Mouse (Mus musculus) cerebellum, adult 11 months (tissue): ENCODE results near the gene Stpg4.
A peak's percentile ranks its signal among the peaks of the same experiment; 100 is the strongest.

Source experiments
- DNase-seq: peaks from one replicate; pipeline ENCODE4 v3.0.0; 2022

Stpg4 gene

DNA sequence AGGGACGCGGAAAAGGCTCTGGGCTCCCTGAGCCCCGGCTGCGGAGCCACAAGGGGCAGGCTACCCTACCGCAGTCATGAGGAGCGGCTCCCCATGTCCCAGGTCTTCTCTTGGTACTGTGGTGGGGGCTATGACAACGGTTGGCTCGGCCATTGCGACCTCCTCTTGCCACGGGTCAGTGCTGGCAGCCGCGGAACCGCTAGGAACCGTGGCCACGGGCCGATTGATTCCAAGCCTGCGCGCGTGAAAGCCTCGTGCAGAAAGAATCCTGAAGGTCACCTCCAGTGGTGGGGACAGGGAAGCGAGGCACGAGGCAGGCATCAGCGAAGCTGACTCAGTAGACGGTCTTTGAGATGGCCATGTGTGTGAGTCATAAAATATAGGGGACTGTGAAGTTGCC, at the start of gene Stpg4:
Gene Stpg4, minus strand, starts transcription at position 231 of the 400 bp plus-strand sequence.
- DNase-seq, result no peak

DNA sequence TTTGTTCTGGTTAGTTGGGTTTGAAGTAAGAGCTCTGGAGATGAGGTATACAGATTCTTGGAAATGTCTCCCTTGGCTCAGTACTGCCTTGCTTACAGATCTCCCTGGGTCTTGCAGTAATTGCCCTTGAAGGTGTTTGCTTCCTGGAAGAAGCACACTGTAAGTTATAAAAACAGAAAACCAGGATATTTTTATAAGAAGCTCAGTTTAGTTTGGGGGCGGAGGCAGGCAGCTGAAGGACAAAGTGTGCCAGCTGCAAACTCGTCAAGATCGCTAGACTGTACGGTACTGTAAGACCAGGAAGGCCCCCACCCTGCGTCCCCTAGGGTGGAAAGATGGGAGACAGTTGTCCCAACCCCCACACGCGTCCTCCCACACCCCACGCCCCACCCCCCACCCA, 47.8 kb upstream of the Stpg4 start:
- no peak for DNase-seq

DNA sequence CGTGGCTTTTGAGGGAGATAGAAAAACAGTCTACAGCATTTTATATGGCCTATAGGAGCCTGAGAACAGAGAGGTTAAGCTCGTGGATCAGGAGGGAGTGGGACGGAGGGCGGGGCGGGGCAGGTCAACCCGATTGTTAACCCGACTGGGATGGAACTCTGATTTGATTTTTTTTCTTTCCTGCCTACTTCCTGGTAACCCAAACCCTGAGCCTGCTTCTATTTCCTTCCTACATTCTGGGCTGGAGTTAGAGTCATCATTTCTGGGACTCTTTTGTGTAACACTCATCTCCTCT, 46.9 kb upstream of the Stpg4 start:
- DNase-seq, result no peak

GRCm38 (mm10) chr17:87473736-87474500, 46.4 kb upstream of the Stpg4 start:
- DNase-seq, result peak; percentile 59

- no peak for DNase-seq
Measured at GRCm38 (mm10) chr17:87473441-87473735, 45.8 kb upstream of the Stpg4 start.

DNA sequence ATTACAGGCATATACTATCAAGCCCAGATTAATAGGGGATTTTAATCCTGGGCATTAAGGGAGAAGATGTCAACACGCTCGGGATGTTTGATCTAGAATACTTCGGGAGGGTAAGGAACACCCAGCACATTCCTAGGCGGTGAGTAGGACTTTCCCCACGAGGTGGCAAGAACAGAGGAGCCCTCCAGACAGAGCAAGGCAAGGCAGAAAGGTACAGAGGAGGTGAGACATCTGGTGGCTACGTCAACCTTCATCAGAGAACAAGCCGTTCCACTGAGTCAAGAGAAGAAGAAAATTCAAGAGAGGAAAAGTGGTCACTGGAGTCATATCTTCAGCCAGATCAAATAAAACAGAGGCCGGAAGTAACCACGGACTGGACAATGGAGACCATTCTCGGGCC, 45.3 kb upstream of the Stpg4 start:
- no peak for DNase-seq

DNA sequence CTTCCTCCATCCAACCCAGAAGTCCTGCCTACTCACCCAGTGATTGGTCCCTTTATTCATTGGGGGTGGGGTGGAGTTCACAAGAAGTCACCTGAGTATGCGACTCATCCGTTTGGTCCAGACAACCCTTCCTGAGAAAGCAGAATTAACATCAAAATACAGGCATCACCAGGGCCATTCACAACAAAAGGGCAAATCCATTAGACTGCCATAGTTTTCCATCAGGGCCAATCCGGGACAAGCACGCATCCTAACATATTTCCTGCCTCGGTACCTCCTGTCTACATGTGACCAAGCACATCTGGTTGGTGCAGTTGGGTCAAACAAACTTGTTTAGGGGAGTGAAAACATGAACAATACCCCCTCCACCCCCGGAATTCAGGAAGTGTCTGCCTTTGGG, 44.1 kb upstream of the Stpg4 start:
- DNase-seq, result no peak

DNA sequence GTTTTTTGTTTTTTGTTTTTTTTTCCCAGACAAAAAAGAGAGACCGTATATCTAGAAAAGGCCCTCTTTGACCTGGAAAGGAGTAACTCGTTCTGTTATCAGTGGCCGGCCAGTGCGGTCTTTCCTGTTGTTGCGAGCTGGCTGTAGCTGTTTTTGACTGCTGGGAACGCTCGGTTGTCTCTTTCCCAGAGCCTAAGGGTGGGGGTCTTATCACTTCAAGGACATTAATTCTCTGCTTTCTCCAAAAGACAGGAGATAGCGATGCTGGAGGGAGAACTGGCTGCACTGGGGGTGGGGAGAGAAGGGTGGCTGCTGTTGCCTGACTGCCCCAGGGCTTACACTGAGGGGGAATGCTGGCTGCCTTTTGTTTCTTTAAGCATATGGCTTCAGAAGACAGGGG, 43.3 kb upstream of the Stpg4 start:
- DNase-seq, result no peak

- DNase-seq, result no peak
Measured at GRCm38 (mm10) chr17:87470282-87470681, 42.7 kb upstream of the Stpg4 start.

DNA sequence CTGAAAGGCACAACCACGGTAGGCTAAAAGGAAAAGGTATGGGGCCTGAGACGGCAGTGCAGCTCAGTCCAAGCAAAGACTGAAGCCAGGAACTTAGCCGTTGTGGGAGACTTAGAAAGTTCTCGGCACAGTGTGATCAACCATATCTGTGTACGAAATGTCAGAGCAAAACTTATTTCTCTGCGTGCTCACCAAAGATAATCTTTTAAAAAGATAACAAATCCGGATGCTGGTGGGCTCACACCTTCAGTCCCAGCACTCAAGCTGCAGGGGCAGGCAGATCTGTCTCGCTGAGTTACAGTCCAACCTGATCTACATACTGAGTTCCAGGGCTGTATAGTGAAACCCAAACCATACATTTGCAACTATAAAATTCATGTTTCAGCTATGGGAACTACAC, 41.9 kb upstream of the Stpg4 start:
- DNase-seq, result no peak

DNA sequence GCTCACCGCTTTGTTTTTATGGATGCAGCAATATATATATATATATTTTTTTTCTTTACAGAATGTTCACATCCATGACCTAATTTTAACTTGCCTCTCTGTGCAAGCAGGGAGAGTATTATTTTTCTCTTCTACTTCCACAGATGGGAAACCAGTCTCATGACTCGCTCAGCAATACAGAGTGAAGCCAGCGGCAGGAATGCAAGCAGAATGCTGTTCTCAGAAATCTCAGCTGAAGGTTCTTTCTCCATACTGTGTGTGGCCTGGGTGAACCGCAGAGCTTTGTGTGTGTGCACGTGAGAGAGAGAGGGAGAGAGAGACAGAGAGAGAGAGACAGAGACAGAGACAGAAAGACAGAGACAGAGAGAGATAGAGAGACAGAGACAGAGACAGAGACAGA, 41.1 kb upstream of the Stpg4 start:
- no peak for DNase-seq

DNA sequence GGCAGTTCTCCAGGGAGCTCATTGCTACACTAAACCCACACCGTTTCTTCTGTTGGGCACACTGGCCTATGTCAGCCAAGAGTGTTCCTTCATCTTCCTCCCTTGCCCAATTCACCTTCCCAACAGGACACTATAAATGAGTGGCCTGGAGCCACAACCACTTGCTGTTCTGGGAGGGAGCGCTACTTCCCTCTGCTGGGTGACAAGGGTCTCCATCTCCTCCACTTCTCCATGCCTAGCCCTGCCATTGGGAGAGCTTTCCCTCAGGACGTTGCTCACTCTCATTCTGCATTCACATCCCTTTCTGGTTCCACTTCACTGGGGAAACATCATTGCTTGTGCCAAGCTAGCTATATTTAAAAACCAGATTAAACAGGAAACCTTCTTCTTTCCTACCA, 34.0 kb upstream of the Stpg4 start:
- DNase-seq, result no peak

DNA sequence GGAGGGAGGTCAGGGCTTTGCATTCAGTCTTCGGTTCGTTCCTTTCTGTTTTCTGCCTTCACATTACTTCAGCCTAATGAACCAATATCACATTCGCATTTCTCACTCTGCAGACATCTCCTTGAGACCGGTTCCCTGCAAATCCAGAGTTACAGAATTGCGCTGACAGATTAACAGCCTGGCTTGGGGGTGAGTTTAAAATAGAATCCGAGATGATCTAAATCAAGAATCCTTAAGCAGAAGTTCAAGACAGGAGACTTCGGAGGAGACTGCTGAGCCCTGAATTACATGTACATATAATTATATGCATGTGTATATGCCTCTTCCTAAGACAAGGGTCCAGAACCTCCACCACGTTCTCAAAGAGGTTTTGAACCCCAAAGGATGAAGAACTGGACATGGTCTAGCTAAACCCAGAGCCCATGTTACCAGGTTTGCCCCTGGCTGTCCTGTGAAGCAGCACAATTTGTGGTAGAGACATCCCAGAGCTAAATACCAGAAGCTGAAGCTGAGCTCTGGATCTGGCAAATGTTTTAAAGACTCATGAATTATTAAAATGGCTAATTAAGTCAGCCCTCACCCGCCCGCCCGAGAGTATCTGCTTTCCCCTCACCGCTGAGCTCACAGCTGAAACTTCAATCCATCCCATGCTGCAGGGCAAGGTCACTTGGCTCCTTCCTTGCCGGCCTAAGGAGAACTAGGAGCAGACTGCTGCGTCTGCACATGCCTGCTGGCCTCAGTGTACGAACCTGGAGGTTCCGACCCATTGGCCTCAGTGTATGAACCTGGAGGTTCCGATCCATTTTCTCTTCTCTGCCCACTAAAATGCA, 33.3 kb upstream of the Stpg4 start:
- DNase-seq, result no peak

DNA sequence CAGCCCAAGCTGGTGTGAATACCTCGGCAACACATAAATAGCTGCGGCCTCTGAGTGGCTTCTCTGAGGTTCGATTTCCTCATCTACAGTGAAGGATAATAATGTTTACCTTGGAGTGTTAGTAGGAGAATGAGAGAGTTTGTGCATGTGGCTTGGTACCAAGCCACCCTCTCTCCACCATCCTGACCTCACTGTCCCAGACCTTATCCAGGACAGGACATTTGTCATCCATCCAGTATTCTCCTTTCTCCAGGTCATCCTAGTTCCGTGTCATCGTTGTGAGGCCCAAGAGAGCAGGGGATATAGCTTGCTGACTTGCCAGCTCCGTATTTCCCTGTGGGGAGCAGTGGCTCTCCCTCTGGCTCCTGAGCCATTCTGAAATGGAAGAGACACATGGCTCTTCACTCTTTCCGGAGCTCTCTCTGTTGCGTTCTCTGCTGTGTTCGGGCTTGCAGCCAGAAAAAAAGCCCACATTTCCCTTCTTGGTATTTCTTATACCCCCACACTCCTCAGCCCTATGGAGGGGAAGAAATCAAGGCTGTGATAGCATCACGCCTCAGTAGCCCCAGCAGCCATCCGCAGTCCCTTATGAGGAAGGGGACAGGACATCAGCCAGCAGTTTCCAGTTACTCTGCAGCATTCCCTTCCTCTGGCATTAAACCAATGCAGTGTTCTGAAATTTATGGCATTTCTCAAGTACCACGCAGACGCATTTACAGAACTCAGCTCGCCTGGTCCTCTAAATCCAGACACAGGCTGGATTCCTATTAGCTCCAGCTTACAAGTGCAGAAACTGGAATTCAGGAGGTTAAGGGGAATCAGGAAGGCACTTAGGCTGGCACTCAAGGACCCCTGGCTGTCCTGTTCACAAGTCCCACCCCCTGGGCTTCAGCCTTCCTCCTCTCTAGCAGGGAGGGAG, 32.5 kb upstream of the Stpg4 start:
- no peak for DNase-seq

DNA sequence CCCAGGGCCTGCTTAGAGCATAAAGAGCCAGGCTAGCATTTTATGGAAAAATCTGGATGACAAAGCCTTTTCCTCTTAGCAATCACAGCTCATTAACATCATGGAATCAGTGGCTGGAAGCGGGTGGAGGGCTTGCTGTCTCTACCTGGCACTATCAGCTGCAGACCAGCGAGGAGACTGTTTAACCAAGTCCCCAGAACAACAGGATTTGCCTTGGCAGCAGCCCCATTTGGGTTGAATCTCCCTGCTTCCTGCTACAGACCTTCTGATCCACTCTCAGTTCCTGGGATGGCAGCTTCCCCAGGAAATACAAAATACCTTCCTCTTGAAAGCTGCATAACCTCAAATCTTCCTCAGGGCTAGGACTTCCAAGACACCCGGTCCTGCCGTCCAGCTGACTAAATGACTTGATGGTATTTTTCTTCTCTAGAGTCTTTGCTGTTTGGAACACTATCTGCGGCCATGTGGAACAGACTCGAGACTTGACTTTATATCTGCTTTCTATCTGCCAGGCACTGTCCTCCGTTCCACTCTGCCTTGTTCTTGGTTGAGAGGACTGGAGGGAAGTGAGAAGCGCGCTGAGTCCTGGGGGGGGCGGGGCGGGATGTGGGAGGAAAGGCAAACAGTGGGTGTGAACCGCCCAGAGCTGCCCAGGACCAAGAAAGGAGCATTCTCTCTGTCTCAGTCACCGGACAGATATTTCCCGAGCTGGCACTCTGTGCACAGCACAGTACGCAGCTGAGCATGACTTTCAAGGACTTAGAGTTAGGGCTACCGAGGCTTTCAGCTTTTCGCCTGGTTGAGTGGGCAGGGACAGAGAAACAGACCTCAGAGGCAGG, 31.6 kb upstream of the Stpg4 start:
- peak; percentile 47 for DNase-seq

DNA sequence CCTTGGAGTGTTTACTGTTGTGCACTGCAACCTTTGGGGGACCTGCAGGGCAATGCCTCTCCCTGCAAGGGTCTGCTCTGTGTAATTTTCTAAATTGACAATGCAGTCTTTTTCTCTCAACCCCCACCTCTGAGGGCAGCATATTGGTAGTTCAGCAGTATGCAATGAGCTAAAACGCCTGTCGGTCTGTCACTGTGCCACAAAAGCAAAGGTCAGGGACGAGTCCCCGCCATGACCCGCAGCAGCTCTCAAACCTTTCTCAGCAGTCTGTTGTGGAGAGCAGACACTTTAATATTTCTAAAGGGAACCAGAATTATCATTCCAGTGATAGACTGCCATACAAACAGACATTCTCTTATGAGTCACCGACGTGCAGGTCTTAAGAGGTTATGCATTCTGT, 30.4 kb upstream of the Stpg4 start:
- DNase-seq, result no peak

- DNase-seq, result no peak
Measured at GRCm38 (mm10) chr17:87454121-87454520, 26.6 kb upstream of the Stpg4 start.

DNA sequence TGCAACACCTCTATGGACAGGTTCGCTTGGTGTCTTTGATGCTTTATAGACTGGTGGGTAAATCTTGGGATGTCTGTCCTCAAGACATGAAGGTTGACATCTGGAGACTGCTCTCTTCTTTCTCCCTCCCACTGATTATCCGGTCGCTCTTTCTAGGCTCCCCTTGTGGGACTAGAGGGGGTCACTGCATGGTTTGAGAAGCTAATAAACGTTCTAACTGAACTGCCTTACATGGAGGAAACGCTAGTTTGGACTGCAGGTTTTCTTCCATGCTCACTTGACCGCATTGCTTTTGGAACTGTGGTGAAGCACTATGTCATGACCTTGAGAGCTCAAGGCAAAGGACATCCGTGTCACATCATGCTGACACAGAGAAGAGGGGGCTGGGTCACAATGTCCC, 25.8 kb upstream of the Stpg4 start:
- no peak for DNase-seq

DNA sequence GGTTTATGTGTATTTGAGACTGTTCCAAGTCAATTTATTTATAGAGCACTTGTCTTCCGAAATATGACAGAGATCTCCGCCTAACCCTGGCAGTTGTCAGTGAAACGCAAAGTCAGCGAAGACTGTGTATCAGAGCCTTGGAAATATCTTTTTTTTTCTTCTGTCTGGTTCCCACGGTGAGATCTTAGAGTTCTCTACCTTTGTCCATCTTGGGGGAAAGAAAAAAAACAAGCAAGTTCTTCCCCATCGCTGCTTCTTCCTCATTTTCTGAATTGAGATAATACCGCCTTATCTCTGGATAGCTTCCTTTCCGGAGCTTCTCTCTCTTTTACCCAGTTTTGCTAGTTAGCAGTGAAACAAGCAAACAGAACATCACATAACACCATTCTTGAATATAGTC, 21.3 kb upstream of the Stpg4 start:
- no peak for DNase-seq

GRCm38 (mm10) chr17:87448339-87448738, 20.8 kb upstream of the Stpg4 start:
- no peak for DNase-seq

DNA sequence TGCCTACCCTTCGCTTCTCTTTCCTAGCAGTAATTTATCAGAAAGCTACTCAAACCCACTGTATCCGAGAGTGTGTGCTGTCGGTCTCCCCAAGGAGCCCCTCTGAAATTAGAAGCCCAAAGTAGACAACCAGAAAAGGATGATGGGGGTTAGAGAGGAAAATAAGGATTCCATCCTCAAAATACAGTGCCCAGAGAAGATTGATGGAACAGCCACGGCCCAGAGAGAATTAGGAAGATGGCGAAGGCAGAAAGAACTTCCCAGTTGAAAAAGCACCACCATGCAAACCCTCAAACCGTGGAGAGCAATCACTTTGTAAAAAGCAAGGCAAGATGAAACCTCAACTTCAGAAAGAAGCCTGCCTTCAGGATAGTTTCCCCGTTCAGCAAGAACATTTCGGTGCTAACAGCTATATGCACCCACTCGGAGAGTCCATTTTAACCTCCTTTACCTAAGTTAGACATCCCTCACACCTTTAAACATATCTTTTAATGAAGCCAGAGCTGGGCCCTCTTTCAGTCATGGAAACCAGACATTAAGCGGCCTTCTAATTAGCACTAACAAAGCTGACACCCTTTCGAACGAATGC, 20.2 kb upstream of the Stpg4 start:
- peak; percentile 26 for DNase-seq
